Mouse (Mus musculus) liver, embryonic 11.5 days (tissue): Measurements from ENCODE around the gene Hmgb2. TPM values are rescaled to one million over a fixed set of nuclear protein-coding genes. Genes with fewer than 3 reads are reported as not detected.

Experiments used
- ATAC-seq: fragments of 200-750 bp; cut with Nextera tagmentation; replicated peaks from 2 replicates; pipeline ENCODE4 v1.8.0; 2017; ENCODE audit warnings: moderate number of reproducible peaks, mild to moderate bottlenecking, moderate TSS enrichment, moderate library complexity; ENCODE audit not compliant: low FRiP score
- DNase-seq: peaks from one replicate; pipeline ENCODE4 v3.0.0-alpha.2; 2017; ENCODE audit warnings: low spot score
- H3K27ac ChIP-seq: fragments of 300-500 bp; sonication (generic); 2 replicates; pipeline ENCODE4 v1.5.1; 2014; ENCODE audit warnings: mild to moderate bottlenecking, low read depth, low read length, control low read depth
- H3K27me3 ChIP-seq: fragments of 300-500 bp; sonication (generic); replicated peaks from 2 replicates; pipeline ENCODE4 v1.6.1; 2014; ENCODE audit warnings: low read length, mixed read lengths; ENCODE audit not compliant: control insufficient read depth, insufficient read depth
- H3K36me3 ChIP-seq: fragments of 300-500 bp; sonication (generic); 2 replicates; pipeline ENCODE4 v1.6.1; 2014; ENCODE audit warnings: mild to moderate bottlenecking, low read length, moderate library complexity, mixed read lengths; ENCODE audit not compliant: control insufficient read depth, insufficient read depth
- H3K4me1 ChIP-seq: fragments of 300-500 bp; sonication (generic); replicated peaks from 2 replicates; pipeline ENCODE4 v1.6.1; 2014; ENCODE audit warnings: low read length, mixed read lengths; ENCODE audit not compliant: control insufficient read depth, insufficient read depth
- H3K4me2 ChIP-seq: fragments of 300-500 bp; sonication (generic); 2 replicates; pipeline ENCODE4 v1.6.1; 2014; ENCODE audit warnings: mild to moderate bottlenecking, control low read depth, moderate library complexity
- H3K4me3 ChIP-seq: fragments of 300-500 bp; sonication (generic); 2 replicates; pipeline ENCODE4 v1.5.1; 2014; ENCODE audit warnings: low read depth, low read length, control low read depth
- H3K9ac ChIP-seq: fragments of 300-500 bp; sonication (generic); 2 replicates; pipeline ENCODE4 v1.6.1; 2014; ENCODE audit warnings: low read depth, low read length, control low read depth
- H3K9me3 ChIP-seq: fragments of 300-500 bp; sonication (generic); 2 replicates; pipeline ENCODE4 v1.6.1; 2016; ENCODE audit warnings: low read length, inconsistent platforms, mixed read lengths; ENCODE audit not compliant: control insufficient read depth
- WGBS: fragments of 180-500 bp; shearing (Covaris S2); extraction: QIAGEN DNeasy Blood & Tissue Kit; methylation state at CpG from one replicate; pipeline ENCODE4 v1.1.7; 2014; 5-methylcytosine and 5-hydroxymethylcytosine counted together
- polyA plus RNA-seq: library from polyadenylated mRNA; unstranded; fragments of >200 nt; fragmentation: Nextera tagmentation; extraction: Ambion mirVana; gene quantifications from 2 replicates; pipeline ENCODE4 v1.2.1, GENCODE M21; 2014

Hmgb2 gene
- polyA plus RNA-seq, 1 experiment from 2014 or later, result 542 TPM

DNA sequence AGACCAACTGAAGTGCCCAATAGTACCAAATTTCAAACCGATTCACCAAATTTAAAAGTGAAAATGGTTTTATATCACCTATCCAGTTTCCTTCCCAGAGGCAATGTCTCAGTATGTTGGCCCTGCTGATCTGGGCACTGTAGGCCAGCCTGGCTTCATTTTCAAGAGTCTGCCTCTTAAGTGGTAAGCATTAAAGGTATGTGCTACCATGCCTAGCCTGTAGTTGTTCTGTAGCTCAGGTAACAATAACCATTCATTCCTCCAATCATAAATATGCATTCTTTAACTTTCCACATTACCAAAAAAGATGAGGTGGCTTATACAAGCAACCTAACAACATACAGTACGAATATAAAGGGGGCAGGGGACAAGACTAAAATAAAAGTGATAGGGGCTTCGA is 6.0 kb downstream of the Hmgb2 start:
- Histone ChIP-seq H3K4me1 (peaks cover 7% of the 10 kb centered on the region), H3K9me3 (no peaks in the 10 kb centered on the region), H3K27me3 (no peaks in the 10 kb centered on the region), H3K4me2 (no peak overlapping the region), H3K36me3 (peaks cover 19% of the 10 kb centered on the region), H3K4me3 (no peak overlapping the region), H3K9ac (no peak overlapping the region), H3K27ac (no peak overlapping the region)
- ATAC-seq (no peak), DNase-seq (no peak)
- WGBS, result 87% methylated on average over 3 of the region's 3 CpGs

DNA sequence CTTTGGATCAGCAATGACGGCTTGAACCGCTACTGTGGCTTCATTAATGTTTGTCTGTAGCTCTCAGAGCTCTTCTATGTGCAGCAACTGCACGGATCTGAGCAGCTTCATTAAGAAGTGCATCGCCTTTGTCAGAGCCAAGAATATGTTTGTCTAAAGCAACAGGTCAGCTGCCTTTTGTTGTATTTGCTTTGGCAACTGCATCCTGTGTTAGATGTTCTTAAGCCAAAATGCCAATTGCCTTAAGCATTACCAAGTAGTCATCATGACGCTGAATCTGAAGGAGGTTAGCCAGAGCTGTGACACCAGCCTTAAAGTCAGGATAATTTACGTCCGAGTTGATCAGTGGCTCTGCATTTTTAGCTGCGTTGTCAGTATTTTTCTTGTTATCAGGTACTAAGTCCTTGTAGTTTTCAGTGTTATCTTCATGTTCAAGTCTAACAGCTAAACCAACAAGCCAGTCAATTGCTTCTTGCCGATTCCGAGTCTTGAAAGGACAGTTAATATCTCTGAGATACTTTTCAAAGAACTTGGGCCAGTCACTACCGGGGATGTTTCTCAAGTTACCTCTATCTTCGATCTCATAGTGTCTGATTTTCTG is 8.6 kb downstream of the Hmgb2 start:
- 0 out of 2 replicates have a peak overlapping the region, but pooled peaks have one; percentile 26 for H3K9ac ChIP-seq
- H3K4me1 ChIP-seq, result peaks cover 7% of the 10 kb centered on the region
- no peak overlapping the region for H3K4me3 ChIP-seq
- peak overlapping the region; percentile 44 for H3K4me2 ChIP-seq
- 60% methylated on average over 12 of the region's 12 CpGs for WGBS
- H3K36me3 ChIP-seq, result peaks cover 7% of the 10 kb centered on the region; the same call in 1 of the 2 replicates
- H3K27ac ChIP-seq, result peak overlapping the region; percentile 67
- ATAC-seq (peak; percentile 69), DNase-seq (no peak)
- no peaks in the 10 kb centered on the region for H3K27me3 ChIP-seq
- no peaks in the 10 kb centered on the region for H3K9me3 ChIP-seq

DNA sequence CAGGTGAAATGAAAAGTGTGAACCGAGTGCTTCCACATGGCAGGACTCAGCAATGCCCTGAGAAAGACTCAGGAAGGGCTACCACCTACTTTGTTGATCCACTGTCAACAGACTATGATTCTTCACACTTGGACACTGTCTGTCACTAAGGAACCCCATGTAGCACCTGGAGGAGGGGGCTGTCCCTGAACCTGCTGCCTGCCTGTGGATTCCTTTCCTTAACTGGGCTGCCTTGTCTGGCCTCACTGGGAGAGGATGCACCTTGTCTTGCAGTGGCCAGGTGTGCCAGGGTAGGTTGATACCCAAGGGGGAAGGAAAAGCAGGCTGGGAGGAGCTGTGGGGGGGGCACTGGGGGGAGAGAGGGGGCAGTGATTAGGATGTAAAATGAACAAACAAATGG is 16.3 kb downstream of the Hmgb2 start:
- H3K4me3 ChIP-seq, result no peak overlapping the region
- ATAC-seq (no peak), DNase-seq (no peak)
- H3K27me3 ChIP-seq, result no peaks in the 10 kb centered on the region
- H3K27ac ChIP-seq, result no peak overlapping the region
- no peaks in the 10 kb centered on the region for H3K4me1 ChIP-seq
- H3K9ac ChIP-seq, result no peak overlapping the region
- H3K4me2 ChIP-seq, result no peak overlapping the region
- no peaks in the 10 kb centered on the region for H3K9me3 ChIP-seq
- WGBS, result 100% methylated on average over 1 of the region's 1 CpGs
- H3K36me3 ChIP-seq, result no peaks in the 10 kb centered on the region; the same call in 1 of the 2 replicates

DNA sequence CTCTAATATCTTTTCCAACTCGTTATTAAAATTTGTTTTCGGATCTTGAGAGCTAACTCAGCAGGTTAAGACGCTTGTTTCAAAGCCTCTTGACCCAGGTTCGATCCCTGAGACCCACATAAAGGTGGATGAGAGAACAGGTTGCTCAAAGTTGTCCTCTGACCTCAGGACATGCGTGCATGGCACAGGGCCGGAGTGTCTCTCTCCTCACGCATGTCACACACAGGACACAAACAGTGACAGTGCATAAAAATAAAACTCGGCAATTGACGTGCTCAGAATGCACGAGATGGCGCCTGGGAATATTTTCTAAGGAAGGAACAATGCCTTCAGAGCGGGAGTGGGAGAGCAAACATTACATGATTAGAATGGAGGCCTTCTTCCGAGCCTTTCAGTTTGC is 18.5 kb downstream of the Hmgb2 start:
- Histone ChIP-seq H3K27me3 (no peaks in the 10 kb centered on the region), H3K36me3 (peaks cover 3% of the 10 kb centered on the region; the same call in 1 of the 2 replicates), H3K4me1 (no peaks in the 10 kb centered on the region), H3K4me3 (no peak overlapping the region), H3K9ac (no peak overlapping the region), H3K4me2 (no peak overlapping the region), H3K9me3 (no peaks in the 10 kb centered on the region), H3K27ac (no peak overlapping the region)
- 92% methylated on average over 13 of the region's 13 CpGs for whole genome bisulfite sequencing
- ATAC-seq (no peak), DNase-seq (no peak)

DNA sequence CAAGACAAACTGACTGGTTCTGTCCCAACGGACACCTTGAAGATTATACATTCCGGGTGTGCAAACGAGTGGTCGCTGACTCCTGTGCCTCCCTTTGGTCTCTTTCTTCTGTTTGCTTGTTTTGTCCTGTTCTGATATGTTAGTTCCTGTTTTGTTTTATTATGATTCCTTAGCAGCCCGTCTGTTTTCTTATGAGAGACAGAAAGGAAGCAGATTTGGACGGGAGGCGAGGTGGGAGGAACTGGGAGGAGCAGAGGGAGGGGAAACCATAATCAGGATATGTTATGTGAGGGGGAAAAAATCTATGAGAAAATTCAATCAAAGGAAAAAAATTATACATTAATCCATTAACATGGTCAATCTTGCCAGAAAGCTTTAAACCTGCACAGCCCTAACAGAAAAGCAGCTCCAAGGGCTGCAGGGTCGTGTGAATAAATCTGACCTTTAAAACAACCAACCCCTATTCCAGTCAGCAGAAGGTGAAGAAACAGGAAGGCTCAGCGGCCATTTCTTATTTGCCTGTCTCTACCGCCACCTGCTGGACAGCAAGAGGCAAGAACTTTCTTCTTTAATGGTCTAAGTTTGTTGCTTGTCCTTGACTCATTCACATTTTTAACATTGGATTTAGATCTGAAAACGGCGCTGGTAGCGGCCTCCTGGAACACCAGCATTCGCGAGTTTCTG is 19.1 kb downstream of the Hmgb2 start:
- DNase-seq, result peak; percentile 48
- H3K27ac ChIP-seq, result no peak overlapping the region

DNA sequence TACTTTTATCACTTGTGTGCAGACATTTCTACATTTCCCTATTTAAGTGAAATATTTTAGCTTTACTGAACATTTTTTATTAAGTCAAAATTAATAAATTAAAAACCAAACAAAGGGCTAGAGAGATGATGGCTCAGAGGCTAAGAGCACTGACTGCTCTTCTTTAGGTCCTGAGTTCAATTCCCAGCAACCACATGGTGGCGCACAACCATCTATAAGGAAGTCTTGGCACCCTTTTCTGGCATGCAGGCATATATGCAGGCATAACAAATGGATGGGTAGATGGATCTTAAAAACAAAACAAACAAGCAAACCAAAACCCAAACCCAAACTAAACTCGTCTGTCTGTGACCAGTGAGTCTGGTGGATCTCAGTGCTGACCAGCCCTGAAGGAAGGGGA is 20.5 kb downstream of the Hmgb2 start:
- Histone ChIP-seq H3K27ac (no peak overlapping the region), H3K36me3 (peaks cover 7% of the 10 kb centered on the region), H3K9me3 (no peaks in the 10 kb centered on the region), H3K27me3 (no peaks in the 10 kb centered on the region), H3K4me1 (no peaks in the 10 kb centered on the region), H3K9ac (no peak overlapping the region), H3K4me3 (no peak overlapping the region), H3K4me2 (no peak overlapping the region)
- no peak for ATAC-seq
- WGBS, result 57% methylated on average over 2 of the region's 2 CpGs
- DNase-seq, result no peak

More for the DNA sequence above, 19.1 kb downstream of the Hmgb2 start:
- Histone ChIP-seq H3K36me3 (peaks cover 5% of the 10 kb centered on the region), H3K9me3 (no peaks in the 10 kb centered on the region), H3K4me3 (no peak overlapping the region), H3K9ac (no peak overlapping the region), H3K4me1 (no peaks in the 10 kb centered on the region), H3K27me3 (no peaks in the 10 kb centered on the region), H3K4me2 (no peak overlapping the region)
- peak; percentile 33; the same call in 1 of the 2 replicates for ATAC-seq
- 34% methylated on average over 15 of the region's 15 CpGs for WGBS

DNA sequence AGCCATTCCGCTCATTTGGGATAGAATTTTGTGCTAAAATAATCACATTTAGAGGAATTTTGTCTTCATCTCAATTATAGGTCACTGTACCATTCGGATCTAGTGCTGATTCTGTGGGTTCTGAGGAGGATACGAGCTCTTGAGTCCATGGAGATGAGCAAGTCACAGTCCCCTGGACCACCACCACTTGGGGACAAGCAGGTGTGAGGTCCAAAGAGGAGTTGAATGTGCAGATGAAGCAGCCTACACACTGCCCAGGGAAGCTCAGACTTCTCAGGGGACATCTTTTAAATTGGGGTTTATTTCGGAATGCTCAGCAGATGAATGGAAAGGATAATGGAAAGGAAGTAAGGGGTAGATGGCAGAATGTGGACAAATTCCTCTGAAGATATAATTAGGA is 21.4 kb downstream of the Hmgb2 start:
- H3K27ac ChIP-seq, result no peak overlapping the region
- H3K4me3 ChIP-seq, result no peak overlapping the region
- no peak overlapping the region for H3K9ac ChIP-seq
- H3K4me1 ChIP-seq, result no peaks in the 10 kb centered on the region
- H3K27me3 ChIP-seq, result no peaks in the 10 kb centered on the region
- 83% methylated on average over 4 of the region's 4 CpGs for WGBS
- no peak overlapping the region for H3K4me2 ChIP-seq
- DNase-seq (no peak), ATAC-seq (no peak)
- H3K36me3 ChIP-seq, result peaks cover 7% of the 10 kb centered on the region
- no peaks in the 10 kb centered on the region for H3K9me3 ChIP-seq

DNA sequence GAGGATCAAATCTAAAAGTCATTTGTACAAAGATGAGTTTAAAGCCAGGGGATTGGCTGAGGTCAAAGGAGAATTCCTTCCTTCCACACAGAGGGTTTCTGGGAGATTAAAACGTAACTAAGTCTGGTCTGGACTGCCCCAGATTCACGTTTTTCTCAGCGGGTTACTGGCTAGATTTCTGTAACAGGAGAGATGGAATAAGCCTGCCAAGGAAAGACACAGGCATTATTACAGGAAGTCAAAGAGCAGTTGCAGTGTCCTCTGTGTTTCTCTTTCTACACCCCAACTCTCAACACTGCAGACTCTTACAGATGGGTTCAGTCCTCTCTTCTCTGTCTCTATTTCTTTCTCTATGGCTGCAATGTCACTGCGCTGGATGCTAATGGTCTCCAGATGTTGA is 22.8 kb downstream of the Hmgb2 start:
- H3K9me3 ChIP-seq, result no peaks in the 10 kb centered on the region
- no peak overlapping the region for H3K4me3 ChIP-seq
- H3K36me3 ChIP-seq, result peaks cover 7% of the 10 kb centered on the region
- no peak for ATAC-seq
- 71% methylated on average over 4 of the region's 4 CpGs for WGBS
- no peaks in the 10 kb centered on the region for H3K27me3 ChIP-seq
- no peak overlapping the region for H3K4me2 ChIP-seq
- no peak overlapping the region for H3K27ac ChIP-seq
- DNase-seq, result no peak
- no peak overlapping the region for H3K9ac ChIP-seq
- no peaks in the 10 kb centered on the region for H3K4me1 ChIP-seq

DNA sequence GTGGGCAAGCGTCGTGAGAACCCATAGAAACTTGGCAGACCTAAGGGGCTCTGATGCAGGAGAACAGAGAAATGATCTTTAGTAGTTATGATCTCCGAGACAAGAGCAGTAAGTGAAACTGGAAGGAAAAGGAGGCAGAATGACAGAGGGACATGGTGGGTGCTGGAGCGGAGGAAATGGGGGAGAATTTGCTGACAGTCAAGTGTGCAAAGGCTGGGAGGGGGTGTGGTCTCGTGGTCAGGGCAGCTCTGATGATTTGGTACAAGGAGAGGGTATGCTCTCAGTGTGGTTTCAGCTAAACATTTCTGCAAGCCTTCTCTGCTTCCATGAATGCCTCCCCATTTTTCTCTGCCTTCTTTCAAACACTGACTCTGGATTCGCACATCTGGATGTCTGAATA is 24.5 kb downstream of the Hmgb2 start:
- H3K4me3 ChIP-seq, result no peak overlapping the region
- H3K9ac ChIP-seq, result no peak overlapping the region
- H3K27ac ChIP-seq, result no peak overlapping the region
- ATAC-seq (no peak), DNase-seq (no peak)
- WGBS, result 87% methylated on average over 6 of the region's 6 CpGs
- no peaks in the 10 kb centered on the region for H3K4me1 ChIP-seq
- no peaks in the 10 kb centered on the region for H3K27me3 ChIP-seq
- H3K4me2 ChIP-seq, result no peak overlapping the region
- no peaks in the 10 kb centered on the region for H3K9me3 ChIP-seq
- peaks cover 7% of the 10 kb centered on the region for H3K36me3 ChIP-seq
